ENCODE assay signal across 14 mouse cellular contexts in genomic region chr8:122019162-122019561, GRCm38 (mm10).
"Had no signal": no experiment of that assay in that cellular context is flagged by ENCODE, and none has a peak within 500 bp of the region (broad histone marks: within the 10 kb centered on the region; RNA-seq: fewer than 3 reads in every experiment).

No protein-coding gene starts in this region.

- H3K9ac ChIP-seq: lung, embryonic 14.5 days; midbrain, embryonic 12.5 days; neural tube, embryonic 13.5 days; neural tube, embryonic 15.5 days had no signal

- H3K4me1 ChIP-seq: midbrain, embryonic 12.5 days had no signal

- DNase-seq: lung, embryonic 14.5 days; midbrain, embryonic 14.5 days; retina, postnatal 1 day; right cerebral cortex, adult 18-20 months; right cerebral cortex, postnatal 25 days; right cerebral cortex, postnatal 4 days; spleen, adult 18-20 months; thymus, adult 18-20 months; thymus, postnatal 14 days; thymus, postnatal 36 days had no signal

- H3K27ac ChIP-seq: midbrain, embryonic 10.5 days; midbrain, embryonic 12.5 days; neural tube, embryonic 13.5 days had no signal

- H3K27me3 ChIP-seq: midbrain, embryonic 12.5 days; neural tube, embryonic 13.5 days; neural tube, embryonic 15.5 days had no signal

- H3K4me2 ChIP-seq: lung, embryonic 14.5 days; midbrain, embryonic 12.5 days; neural tube, embryonic 13.5 days; neural tube, embryonic 15.5 days had no signal

- H3K4me3 ChIP-seq: midbrain, embryonic 10.5 days; midbrain, embryonic 12.5 days; neural tube, embryonic 13.5 days; neural tube, embryonic 15.5 days had no signal

- H3K9me3 ChIP-seq: midbrain, embryonic 10.5 days; midbrain, embryonic 12.5 days; neural tube, embryonic 13.5 days; neural tube, embryonic 15.5 days had no signal
